24 mouse cellular contexts compared by ENCODE assay signal in genomic region chr9:60482165-60482564, GRCm38 (mm10). TPM values are rescaled to one million over a fixed set of nuclear protein-coding genes. Genes with fewer than 3 reads are reported as not detected.
DNase-seq lines count a peak whose midpoint lies in the region; ATAC-seq and TF ChIP-seq lines count a peak whose summit lies in the region.
"Had no signal": no experiment of that assay in that cellular context is flagged by ENCODE, and none has a peak within 500 bp of the region (broad histone marks: within the 10 kb centered on the region; RNA-seq: fewer than 3 reads in every experiment).

No protein-coding gene starts in this region.

- no peaks in the 10 kb centered on the region for H3K27me3 ChIP-seq in heart, embryonic 10.5 days (ENCODE audit: insufficient read depth, poor library complexity, severe bottlenecking)
- H3K27me3 ChIP-seq in heart, embryonic 16.5 days (ENCODE audit: control insufficient read depth, insufficient read depth, low read length), result no peaks in the 10 kb centered on the region
- H3K27me3 ChIP-seq in intestine, postnatal 0 days (replicated peaks; ENCODE audit: control insufficient read depth, insufficient read depth, low read length), result no peaks in the 10 kb centered on the region
- no peaks in the 10 kb centered on the region for H3K27me3 ChIP-seq in stomach, postnatal 0 days (ENCODE audit: control insufficient read depth, insufficient read depth, low read length)
- no peaks in the 10 kb centered on the region for H3K27me3 ChIP-seq in forebrain, embryonic 15.5 days
- H3K27me3 ChIP-seq: embryonic facial prominence, embryonic 15.5 days; hindbrain, embryonic 12.5 days; midbrain, embryonic 12.5 days; neural tube, embryonic 15.5 days had no signal

- ATAC-seq in heart, embryonic 16.5 days (replicated peaks; ENCODE audit: extremely low read depth, insufficient read depth, low FRiP score), result no peak
- peak; percentile 80 for ATAC-seq in intestine, postnatal 0 days
- ATAC-seq in stomach, postnatal 0 days (ENCODE audit: low FRiP score, low TSS enrichment), result peak; percentile 52
- ATAC-seq in forebrain, embryonic 15.5 days (replicated peaks), result no peak
- ATAC-seq: forebrain, embryonic 14.5 days had no signal

- intact Hi-C loops in heart, postnatal 36 days (cut with DNase I), result no loop called here
- intact Hi-C loops in heart, postnatal 10 days (cut with DNase I), result no loop called here

- WGBS in heart, embryonic 10.5 days, result 25% methylated on average over 4 of the region's 4 CpGs
- WGBS in heart, embryonic 16.5 days, result 21% methylated on average over 4 of the region's 4 CpGs
- 43% methylated on average over 4 of the region's 4 CpGs for WGBS in intestine, postnatal 0 days
- 62% methylated on average over 4 of the region's 4 CpGs for WGBS in stomach, postnatal 0 days
- 73% methylated on average over 4 of the region's 4 CpGs for WGBS in forebrain, embryonic 15.5 days

- DNase-seq in heart, embryonic 10.5 days (ENCODE audit: low spot score), result no peak
- no peak for DNase-seq in heart, postnatal 36 days
- DNase-seq in heart, postnatal 10 days, result no peak
- peak; percentile 59 for DNase-seq in stomach, postnatal 0 days (ENCODE audit: low spot score)
- DNase-seq: adrenal gland, postnatal 25 days; cerebellum, adult 8-10 months; cerebellum, postnatal 36 days; kidney, adult 2 months; kidney, postnatal 14 days; liver; thymus, adult 2 months; thymus, postnatal 4 days had no signal

- peak overlapping the region; percentile 29 for H3K9ac ChIP-seq in heart, embryonic 16.5 days (ENCODE audit: low read length)
- peak overlapping the region; percentile 8; the same call in 1 of the 2 replicates for H3K9ac ChIP-seq in intestine, postnatal 0 days (ENCODE audit: low read depth, low read length)
- no peak overlapping the region for H3K9ac ChIP-seq in stomach, postnatal 0 days (ENCODE audit: low read length)
- no peak overlapping the region for H3K9ac ChIP-seq in forebrain, embryonic 15.5 days (replicated peaks)
- H3K9ac ChIP-seq: embryonic facial prominence, embryonic 15.5 days; hindbrain, embryonic 12.5 days; liver, embryonic 15.5 days; midbrain, embryonic 12.5 days; neural tube, embryonic 15.5 days had no signal

- H3K9me3 ChIP-seq in heart, embryonic 10.5 days, result no peaks in the 10 kb centered on the region
- no peaks in the 10 kb centered on the region for H3K9me3 ChIP-seq in heart, embryonic 16.5 days (replicated peaks; ENCODE audit: control insufficient read depth, low read length)
- no peaks in the 10 kb centered on the region for H3K9me3 ChIP-seq in intestine, postnatal 0 days (ENCODE audit: control insufficient read depth)
- H3K9me3 ChIP-seq in stomach, postnatal 0 days (ENCODE audit: control insufficient read depth, low read length), result no peaks in the 10 kb centered on the region
- no peaks in the 10 kb centered on the region for H3K9me3 ChIP-seq in forebrain, embryonic 15.5 days
- H3K9me3 ChIP-seq: embryonic facial prominence, embryonic 15.5 days; hindbrain, embryonic 12.5 days; limb, embryonic 10.5 days; liver, embryonic 15.5 days; midbrain, embryonic 12.5 days; neural tube, embryonic 15.5 days had no signal

- H3K27ac ChIP-seq in heart, embryonic 10.5 days, result peak overlapping the region; percentile 74
- peak overlapping the region; percentile 69 for H3K27ac ChIP-seq in heart, embryonic 16.5 days (ENCODE audit: low read length)
- peak overlapping the region; percentile 63 for H3K27ac ChIP-seq in intestine, postnatal 0 days (ENCODE audit: low read depth, low read length)
- peak overlapping the region; percentile 13; the same call in 1 of the 2 replicates for H3K27ac ChIP-seq in stomach, postnatal 0 days (replicated peaks)
- H3K27ac ChIP-seq in forebrain, embryonic 15.5 days (replicated peaks), result no peak overlapping the region
- H3K27ac ChIP-seq: embryonic facial prominence, embryonic 15.5 days; hindbrain, embryonic 12.5 days; limb, embryonic 10.5 days; liver, embryonic 15.5 days; macrophage; midbrain, embryonic 12.5 days; neural tube, embryonic 15.5 days had no signal

- 0 out of 2 replicates have a peak overlapping the region, but pooled peaks have one; percentile 1 for H3K4me3 ChIP-seq in heart, embryonic 10.5 days
- H3K4me3 ChIP-seq in heart, embryonic 16.5 days (ENCODE audit: low read length), result no peak overlapping the region
- H3K4me3 ChIP-seq in intestine, postnatal 0 days (ENCODE audit: low read depth, low read length), result no peak overlapping the region; the same call in 1 of the 2 replicates
- no peak overlapping the region for H3K4me3 ChIP-seq in stomach, postnatal 0 days (ENCODE audit: low read depth, low read length)
- H3K4me3 ChIP-seq in forebrain, embryonic 15.5 days, result no peak overlapping the region
- H3K4me3 ChIP-seq: embryonic facial prominence, embryonic 15.5 days; hindbrain, embryonic 12.5 days; limb, embryonic 10.5 days; liver, embryonic 15.5 days; midbrain, embryonic 12.5 days; neural tube, embryonic 15.5 days had no signal

- TF ChIP-seq CTCF in intestine, postnatal 0 days (IDR thresholded peaks at IDR 0.05; ENCODE audit: low read depth), result peak; percentile 30; the same call in 1 of the 2 replicates
- TF ChIP-seq CTCF in stomach, postnatal 0 days (IDR thresholded peaks at IDR 0.05; ENCODE audit: low read depth), result 0 out of 2 replicates have a peak, but pooled peaks have one; percentile 2

- no peak for TF ChIP-seq EP300 in stomach, postnatal 0 days (optimal IDR thresholded peaks at IDR 0.05)

- H3K36me3 ChIP-seq in heart, embryonic 10.5 days, result no peaks in the 10 kb centered on the region
- no peaks in the 10 kb centered on the region for H3K36me3 ChIP-seq in heart, embryonic 16.5 days (ENCODE audit: control insufficient read depth, insufficient read depth)
- H3K36me3 ChIP-seq in intestine, postnatal 0 days (ENCODE audit: control insufficient read depth, insufficient read depth), result no peaks in the 10 kb centered on the region
- no peaks in the 10 kb centered on the region for H3K36me3 ChIP-seq in stomach, postnatal 0 days (ENCODE audit: control insufficient read depth, insufficient read depth, low read length)
- no peaks in the 10 kb centered on the region for H3K36me3 ChIP-seq in forebrain, embryonic 15.5 days
- H3K36me3 ChIP-seq: embryonic facial prominence, embryonic 15.5 days; hindbrain, embryonic 12.5 days; limb, embryonic 10.5 days; liver, embryonic 15.5 days; midbrain, embryonic 12.5 days; neural tube, embryonic 15.5 days had no signal

- H3K4me1 ChIP-seq in heart, embryonic 10.5 days, result peaks cover 33% of the 10 kb centered on the region
- H3K4me1 ChIP-seq in heart, embryonic 16.5 days (ENCODE audit: control insufficient read depth, insufficient read depth, low read length), result peaks cover 10% of the 10 kb centered on the region
- H3K4me1 ChIP-seq in intestine, postnatal 0 days (replicated peaks; ENCODE audit: control insufficient read depth, insufficient read depth, low read length), result 0 out of 2 replicates have a peak, but pooled peaks cover 3% of the 10 kb centered on the region
- H3K4me1 ChIP-seq in stomach, postnatal 0 days (replicated peaks; ENCODE audit: control insufficient read depth, insufficient read depth), result peaks cover 9% of the 10 kb centered on the region
- H3K4me1 ChIP-seq in forebrain, embryonic 15.5 days, result peaks cover 12% of the 10 kb centered on the region
- H3K4me1 ChIP-seq: hindbrain, embryonic 12.5 days; midbrain, embryonic 12.5 days had no signal

- H3K4me2 ChIP-seq in heart, embryonic 16.5 days (ENCODE audit: low read depth, low read length), result no peak overlapping the region
- H3K4me2 ChIP-seq in intestine, postnatal 0 days (replicated peaks; ENCODE audit: low read depth), result peak overlapping the region; percentile 51
- no peak overlapping the region for H3K4me2 ChIP-seq in stomach, postnatal 0 days (replicated peaks; ENCODE audit: low read depth)
- H3K4me2 ChIP-seq in forebrain, embryonic 15.5 days (replicated peaks), result no peak overlapping the region
- H3K4me2 ChIP-seq: embryonic facial prominence, embryonic 15.5 days; hindbrain, embryonic 12.5 days; liver, embryonic 15.5 days; midbrain, embryonic 12.5 days; neural tube, embryonic 15.5 days had no signal

RNA-seq across cellular contexts. Expression of gene Thsd4, which starts 39.7 kb away (rescaled TPM):
- 19.5 and 24.2 TPM in 2 replicates for polyA plus RNA-seq in heart, embryonic 10.5 days (2016; fragmentation: Nextera tagmentation; extraction: Ambion mirVana)
- 1 to 10 TPM; 5.4 to 6.6 TPM for total RNA-seq in heart, postnatal 36 days (2021)
- 7.9 and 8.2 TPM in 2 replicates for polyA plus RNA-seq in heart, embryonic 16.5 days (2015; fragmentation: Nextera tagmentation; extraction: Ambion mirVana)
- total RNA-seq in heart, postnatal 10 days (2021), result 10 to 100 TPM; 17.0 to 17.5 TPM
- polyA plus RNA-seq in intestine, postnatal 0 days (2015; fragmentation: Nextera tagmentation; extraction: Ambion mirVana), result 11.4 and 13.6 TPM in 2 replicates
- 9.6 and 10.7 TPM in 2 replicates for polyA plus RNA-seq in stomach, postnatal 0 days (2015; fragmentation: Nextera tagmentation; extraction: Ambion mirVana)
- 4.9 and 5.8 TPM in 2 replicates for polyA plus RNA-seq in forebrain, embryonic 15.5 days (2015; fragmentation: Nextera tagmentation; extraction: Ambion mirVana)
- total RNA-seq: granulocyte monocyte progenitor cell, adult 5-6 weeks had no signal
- polyA plus RNA-seq: macrophage had no signal

Comparison
In these comparisons a context has a peak if more than half of its experiments do, and no peak if none do; other contexts are left out.
1. ATAC-seq: peak in intestine, postnatal 0 days (single experiment) and stomach, postnatal 0 days (single experiment); none in heart, embryonic 16.5 days (single experiment) and forebrain, embryonic 15.5 days (single experiment).
2. H3K9ac ChIP-seq: peak in heart, embryonic 16.5 days (single experiment) and intestine, postnatal 0 days (single experiment); none in stomach, postnatal 0 days (single experiment) and forebrain, embryonic 15.5 days (single experiment).